7 mouse cellular contexts compared by ENCODE assay signal in genomic region chr15:94543409-94544051, GRCm38 (mm10). TPM values are rescaled to one million over a fixed set of nuclear protein-coding genes. Genes with fewer than 3 reads are reported as not detected.
DNase-seq lines count a peak whose midpoint lies in the region; ATAC-seq lines count a peak whose summit lies in the region.

Pus7l (minus strand) TSS chr15:94543547.
Irak4 (plus strand) TSS chr15:94543643.

- H3K9me3 ChIP-seq in embryonic facial prominence, embryonic 11.5 days (replicated peaks; ENCODE audit: control insufficient read depth, low read length): no peaks in the 10 kb centered on the region
- H3K9me3 ChIP-seq in limb, embryonic 10.5 days (replicated peaks): no peaks in the 10 kb centered on the region
- H3K9me3 ChIP-seq in midbrain, embryonic 13.5 days: no peaks in the 10 kb centered on the region

- under 1% methylated on average over 45 of the region's 45 CpGs for WGBS in embryonic facial prominence, embryonic 11.5 days
- under 1% methylated on average over 45 of the region's 45 CpGs for WGBS in limb, embryonic 10.5 days
- 0% methylated on average over 45 of the region's 45 CpGs for WGBS in midbrain, embryonic 13.5 days

- peak within 1 kb of the TSS; percentile 73 for H3K9ac ChIP-seq in embryonic facial prominence, embryonic 11.5 days (replicated peaks; ENCODE audit: low read length)
- H3K9ac ChIP-seq in midbrain, embryonic 13.5 days (replicated peaks): peak within 1 kb of the TSS; percentile 63

- peak within 1 kb of the TSS; percentile 69 for H3K4me2 ChIP-seq in embryonic facial prominence, embryonic 11.5 days (ENCODE audit: low read depth, low read length)
- peak within 1 kb of the TSS; percentile 68 for H3K4me2 ChIP-seq in midbrain, embryonic 13.5 days (replicated peaks)

- peak; percentile 98 for ATAC-seq in embryonic facial prominence, embryonic 11.5 days (replicated peaks; ENCODE audit: insufficient number of reproducible peaks, low FRiP score, low TSS enrichment, low read depth)
- ATAC-seq in granulocyte monocyte progenitor cell, adult 5-6 weeks (replicated peaks; ENCODE audit: poor library complexity, severe bottlenecking): peak; percentile 91
- peak; percentile 98 for ATAC-seq in midbrain, embryonic 13.5 days

- H3K36me3 ChIP-seq in embryonic facial prominence, embryonic 11.5 days (replicated peaks; ENCODE audit: control insufficient read depth, insufficient read depth, low read depth, low read length): no peaks in the 10 kb centered on the region
- no peaks in the 10 kb centered on the region; the same call in 1 of the 2 replicates for H3K36me3 ChIP-seq in limb, embryonic 10.5 days
- H3K36me3 ChIP-seq in midbrain, embryonic 13.5 days: no peaks in the 10 kb centered on the region

- no peaks in the 10 kb centered on the region for H3K4me1 ChIP-seq in embryonic facial prominence, embryonic 11.5 days (ENCODE audit: control insufficient read depth, insufficient read depth, low read length)
- H3K4me1 ChIP-seq in limb, embryonic 10.5 days: peaks cover 8% of the 10 kb centered on the region
- H3K4me1 ChIP-seq in midbrain, embryonic 13.5 days (replicated peaks): peaks cover 6% of the 10 kb centered on the region

- H3K27ac ChIP-seq in embryonic facial prominence, embryonic 11.5 days (replicated peaks; ENCODE audit: low read depth, low read length): 0 out of 2 replicates have a peak within 1 kb of the TSS, but pooled peaks have one; percentile 4
- peak within 1 kb of the TSS; percentile 89 for H3K27ac ChIP-seq in limb, embryonic 10.5 days
- H3K27ac ChIP-seq in midbrain, embryonic 13.5 days: peak within 1 kb of the TSS; percentile 49; the same call in 1 of the 2 replicates

- peak within 1 kb of the TSS; percentile 76 for H3K4me3 ChIP-seq in embryonic facial prominence, embryonic 11.5 days (ENCODE audit: low read depth, low read length)
- H3K4me3 ChIP-seq in limb, embryonic 10.5 days: peak within 1 kb of the TSS; percentile 82
- H3K4me3 ChIP-seq in midbrain, embryonic 13.5 days (replicated peaks): peak within 1 kb of the TSS; percentile 59

- DNase-seq in adrenal gland, postnatal 14 days: peak; percentile 95
- peak; percentile 95 for DNase-seq in embryonic facial prominence, embryonic 11.5 days (ENCODE audit: low spot score)
- DNase-seq in kidney, adult 11 months: peak; percentile 97
- DNase-seq in limb, embryonic 10.5 days (ENCODE audit: low spot score): peak; percentile 92
- peak; percentile 88 for DNase-seq in spleen, adult 12 weeks (ENCODE audit: low spot score)

- H3K27me3 ChIP-seq in embryonic facial prominence, embryonic 11.5 days (ENCODE audit: control insufficient read depth, insufficient read depth, low read length): no peaks in the 10 kb centered on the region
- H3K27me3 ChIP-seq in limb, embryonic 10.5 days (ENCODE audit: low read depth, poor library complexity, severe bottlenecking): no peaks in the 10 kb centered on the region
- H3K27me3 ChIP-seq in midbrain, embryonic 13.5 days: no peaks in the 10 kb centered on the region

RNA-seq across cellular contexts. Expression of gene Pus7l, which starts in this region (rescaled TPM):
- total RNA-seq in adrenal gland, postnatal 14 days (2021): 5.2 and 6.3 TPM in 2 replicates
- polyA plus RNA-seq in embryonic facial prominence, embryonic 11.5 days (2014; fragmentation: Nextera tagmentation; extraction: Ambion mirVana): 11.5 and 12.0 TPM in 2 replicates
- 14.8 and 19.8 TPM in 2 replicates for total RNA-seq in granulocyte monocyte progenitor cell, adult 5-6 weeks (2014; fragmentation: Nextera tagmentation)
- total RNA-seq in granulocyte monocyte progenitor cell, adult 5-6 weeks (2017): 14.1 and 18.4 TPM in 2 replicates
- polyA plus RNA-seq in limb, embryonic 10.5 days (2016; fragmentation: Nextera tagmentation; extraction: Ambion mirVana): 9.8 and 10.2 TPM in 2 replicates
- polyA plus RNA-seq in midbrain, embryonic 13.5 days (2015; fragmentation: Nextera tagmentation; extraction: Ambion mirVana): 5.2 and 5.3 TPM in 2 replicates

RNA-seq across cellular contexts. Expression of gene Irak4, which starts in this region (rescaled TPM):
- total RNA-seq in adrenal gland, postnatal 14 days (2021): 15.7 and 17.5 TPM in 2 replicates
- polyA plus RNA-seq in embryonic facial prominence, embryonic 11.5 days (2014; fragmentation: Nextera tagmentation; extraction: Ambion mirVana): 2.1 and 2.9 TPM in 2 replicates
- total RNA-seq in granulocyte monocyte progenitor cell, adult 5-6 weeks (2014; fragmentation: Nextera tagmentation): 20.8 and 26.3 TPM in 2 replicates
- total RNA-seq in granulocyte monocyte progenitor cell, adult 5-6 weeks (2017): 20.9 and 22.9 TPM in 2 replicates
- 2.0 and 3.0 TPM in 2 replicates for polyA plus RNA-seq in limb, embryonic 10.5 days (2016; fragmentation: Nextera tagmentation; extraction: Ambion mirVana)
- polyA plus RNA-seq in midbrain, embryonic 13.5 days (2015; fragmentation: Nextera tagmentation; extraction: Ambion mirVana): 1.8 and 2.1 TPM in 2 replicates

Comparison
In these comparisons a context has a peak if more than half of its experiments do, and no peak if none do; other contexts are left out.
1. Peak in every context shown above with its lines: DNase-seq, ATAC-seq, H3K4me3 ChIP-seq and H3K27ac ChIP-seq.
2. H3K27ac ChIP-seq: peak in every context shown above with its lines; median percentile 89 in limb, embryonic 10.5 days; 49 in midbrain, embryonic 13.5 days; 4 in embryonic facial prominence, embryonic 11.5 days.